Mouse (Mus musculus) liver, embryonic 14.5 days (tissue): ENCODE results near the gene Pfpl.

Source experiments
- CTCF ChIP-seq: IDR thresholded peaks from 2 replicates; pipeline ENCODE4 v1.5.1; 2016; ENCODE audit warnings: antibody characterized with exemption, low read depth, control low read depth
- EP300 ChIP-seq: IDR thresholded peaks from 2 replicates; pipeline ENCODE4 v1.6.1; 2016; ENCODE audit warnings: antibody characterized with exemption, low read depth

GRCm38 (mm10) chr19:12472381-12472976, 44.8 kb downstream of the Pfpl start:
- TF ChIP-seq CTCF (no peak), EP300 (no peak)
